Mouse (Mus musculus): ENCODE measurements at regions not wholly inside any gene's neighbourhood (a gene's known extent, or its start where the extent isn't known, plus 50 kb on each side); places are given as distances from the start of the nearest gene placed in this dataset.

GRCm38 (mm10) chr8:91747174-91747859 lies 54.5 kb downstream of the Irx3 start:
- Histone ChIP-seq H3K9me3 (peaks cover 8% of the 10 kb centered on the region; the same call in 1 of the 2 replicates), H3K27me3 (ENCODE audit: insufficient read depth, poor library complexity, severe bottlenecking) (peaks cover 8% of the 10 kb centered on the region; the same call in 1 of the 2 replicates), H3K27ac (no peak overlapping the region), H3K4me3 (no peak overlapping the region), H3K36me3 (no peaks in the 10 kb centered on the region), H3K4me1 (replicated peaks) (peaks cover 23% of the 10 kb centered on the region)
- 70% methylated on average over 24 of the region's 24 CpGs for WGBS
- peak; percentile 9 for DNase-seq (ENCODE audit: low spot score)

- Histone ChIP-seq H3K27me3 (ENCODE audit: insufficient read depth, poor library complexity, severe bottlenecking) (0 out of 2 replicates have a peak, but pooled peaks cover 4% of the 10 kb centered on the region), H3K27ac (no peak overlapping the region), H3K36me3 (no peaks in the 10 kb centered on the region), H3K9me3 (no peaks in the 10 kb centered on the region), H3K4me1 (replicated peaks) (no peaks in the 10 kb centered on the region), H3K4me3 (no peak overlapping the region)
- WGBS, result 74% methylated on average over 2 of the region's 2 CpGs
- no peak for DNase-seq (ENCODE audit: low spot score)
These were observed 77.2 kb downstream of the Irx3 start for GRCm38 (mm10) chr8:91724646-91725045.
